Mouse (Mus musculus) midbrain, embryonic 16.5 days (tissue): ENCODE measurements around the gene Syt16. TPM values are rescaled to one million over a fixed set of nuclear protein-coding genes. Genes with fewer than 3 reads are reported as not detected.

ENCODE experiments used
- ATAC-seq: fragments of 200-750 bp; cut with Nextera tagmentation; 2 replicates; pipeline ENCODE4 v1.8.0; 2017; ENCODE audit warnings: moderate TSS enrichment
- H3K27ac ChIP-seq: fragments of 300-500 bp; sonication (generic); 2 replicates; pipeline ENCODE4 v1.5.1; 2014; ENCODE audit warnings: mild to moderate bottlenecking, low read length, mixed read lengths
- H3K27me3 ChIP-seq: fragments of 300-500 bp; sonication (generic); 2 replicates; pipeline ENCODE4 v1.6.1; 2014; ENCODE audit warnings: low read depth, low read length, mixed read lengths; ENCODE audit not compliant: control insufficient read depth, insufficient read depth
- H3K36me3 ChIP-seq: fragments of 300-500 bp; sonication (generic); 2 replicates; pipeline ENCODE4 v1.6.1; 2014; ENCODE audit warnings: mild to moderate bottlenecking, low read length, moderate library complexity, mixed read lengths; ENCODE audit not compliant: control insufficient read depth, insufficient read depth
- H3K4me1 ChIP-seq: fragments of 300-500 bp; sonication (generic); 2 replicates; pipeline ENCODE4 v1.6.1; 2014; ENCODE audit warnings: mild to moderate bottlenecking, low read length, mixed read lengths; ENCODE audit not compliant: control insufficient read depth, insufficient read depth
- H3K4me2 ChIP-seq: fragments of 300-500 bp; sonication (generic); 2 replicates; pipeline ENCODE4 v1.6.1; 2014; ENCODE audit warnings: mild to moderate bottlenecking, low read length, mixed read lengths
- H3K4me3 ChIP-seq: fragments of 300-500 bp; sonication (generic); 2 replicates; pipeline ENCODE4 v1.5.1; 2014; ENCODE audit warnings: low read depth, mild to moderate bottlenecking, low read length, moderate library complexity, mixed read lengths
- H3K9ac ChIP-seq: fragments of 300-500 bp; sonication (generic); 2 replicates; pipeline ENCODE4 v1.6.1; 2014; ENCODE audit warnings: low read depth, low read length, mixed read lengths
- H3K9me3 ChIP-seq: fragments of 300-500 bp; sonication (generic); replicated peaks from 2 replicates; pipeline ENCODE4 v1.6.1; 2014; ENCODE audit warnings: mild to moderate bottlenecking, low read length, mixed read lengths; ENCODE audit not compliant: control insufficient read depth, poor library complexity, severe bottlenecking
- WGBS: fragments of 180-500 bp; shearing (Covaris S2); extraction: QIAGEN DNeasy Blood & Tissue Kit; methylation state at CpG from one replicate; pipeline ENCODE4 v1.1.7; 2014; 5-methylcytosine and 5-hydroxymethylcytosine counted together
- polyA plus RNA-seq: library from polyadenylated mRNA; unstranded; fragments of >200 nt; fragmentation: Nextera tagmentation; extraction: Ambion mirVana; gene quantifications from 2 replicates; pipeline ENCODE4 v1.2.1, GENCODE M21; 2015

Gene Syt16
- polyA plus RNA-seq, 1 experiment from 2014 or later: 101 TPM

DNA sequence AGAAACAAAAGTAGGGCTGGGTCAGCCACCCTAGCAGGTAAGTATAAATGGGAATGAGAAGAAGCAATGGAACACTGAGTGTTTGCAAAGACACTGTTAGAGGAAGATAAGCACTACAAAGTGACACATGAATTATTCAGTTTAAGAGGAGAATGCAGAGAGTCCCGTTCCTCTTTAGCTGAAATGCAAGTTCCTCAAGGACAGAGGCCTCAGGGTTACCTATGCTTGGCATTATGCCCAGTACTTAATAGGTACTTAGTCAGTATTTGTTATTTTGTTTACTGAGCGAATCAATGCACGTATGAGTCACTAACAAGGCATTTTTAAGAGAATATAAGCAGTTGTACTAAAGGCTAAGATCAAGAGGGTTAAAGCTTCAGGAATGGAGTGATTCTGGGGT is 163.3 kb downstream of the Syt16 start:
- no peak for ATAC-seq
- WGBS: 72% methylated on average over 3 of the region's 3 CpGs
- no peaks in the 10 kb centered on the region for H3K9me3 ChIP-seq
- H3K36me3 ChIP-seq: no peaks in the 10 kb centered on the region
- no peak overlapping the region for H3K27ac ChIP-seq
- H3K27me3 ChIP-seq: no peaks in the 10 kb centered on the region
- no peak overlapping the region for H3K9ac ChIP-seq
- H3K4me3 ChIP-seq: no peak overlapping the region
- no peaks in the 10 kb centered on the region for H3K4me1 ChIP-seq
- no peak overlapping the region for H3K4me2 ChIP-seq

- Histone ChIP-seq H3K27me3 (no peaks in the 10 kb centered on the region), H3K4me2 (no peak overlapping the region), H3K36me3 (no peaks in the 10 kb centered on the region), H3K4me3 (no peak overlapping the region), H3K9ac (no peak overlapping the region), H3K27ac (no peak overlapping the region), H3K9me3 (no peaks in the 10 kb centered on the region), H3K4me1 (no peaks in the 10 kb centered on the region)
- 89% methylated on average over 2 of the region's 2 CpGs for WGBS
- ATAC-seq: no peak
Measured at GRCm38 (mm10) chr12:74163080-74163479, 165.6 kb downstream of the Syt16 start.

- 86% methylated on average over 1 of the region's 1 CpGs for WGBS
- Histone ChIP-seq H3K4me1 (peaks cover 9% of the 10 kb centered on the region), H3K4me2 (no peak overlapping the region), H3K27me3 (no peaks in the 10 kb centered on the region), H3K27ac (no peak overlapping the region), H3K9ac (no peak overlapping the region), H3K4me3 (no peak overlapping the region), H3K9me3 (no peaks in the 10 kb centered on the region), H3K36me3 (no peaks in the 10 kb centered on the region)
- no peak for ATAC-seq
Measured at GRCm38 (mm10) chr12:74171257-74171656, 173.8 kb downstream of the Syt16 start.

- no peaks in the 10 kb centered on the region for H3K27me3 ChIP-seq
Measured at GRCm38 (mm10) chr12:74173902-74174301, 176.4 kb downstream of the Syt16 start.

DNA sequence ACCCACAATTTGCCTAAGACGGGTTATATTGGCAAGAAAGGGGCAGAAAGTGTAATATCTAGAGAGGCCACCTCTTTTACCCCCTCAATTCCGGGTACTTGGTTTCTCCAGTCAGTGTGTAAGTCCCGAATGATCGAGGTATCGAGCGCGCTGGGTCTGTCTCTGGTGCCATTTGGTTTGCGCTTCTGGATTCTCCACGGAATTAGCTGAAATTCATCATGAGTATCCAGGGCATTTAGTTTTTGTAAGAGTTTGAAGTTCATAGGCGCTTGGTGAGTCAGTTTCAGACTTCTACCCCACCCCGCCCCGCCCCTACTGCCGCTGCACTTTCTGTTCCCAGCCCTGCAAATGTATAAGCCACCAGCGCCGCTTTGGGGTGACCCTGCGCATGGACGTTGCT is 187.1 kb downstream of the Syt16 start:
- no peak overlapping the region for H3K27ac ChIP-seq
- H3K9me3 ChIP-seq: no peaks in the 10 kb centered on the region
- H3K27me3 ChIP-seq: no peaks in the 10 kb centered on the region
- H3K4me1 ChIP-seq: 0 out of 2 replicates have a peak, but pooled peaks cover 2% of the 10 kb centered on the region
- 79% methylated on average over 17 of the region's 17 CpGs for WGBS
- peaks cover 4% of the 10 kb centered on the region; the same call in 1 of the 2 replicates for H3K36me3 ChIP-seq
- no peak overlapping the region for H3K4me2 ChIP-seq
- no peak for ATAC-seq
- no peak overlapping the region for H3K9ac ChIP-seq
- H3K4me3 ChIP-seq: no peak overlapping the region

More at GRCm38 (mm10) chr12:74173902-74174301, 176.4 kb downstream of the Syt16 start:
- Histone ChIP-seq H3K9me3 (no peaks in the 10 kb centered on the region), H3K36me3 (no peaks in the 10 kb centered on the region), H3K4me2 (no peak overlapping the region), H3K27ac (no peak overlapping the region), H3K4me1 (peaks cover 9% of the 10 kb centered on the region), H3K9ac (no peak overlapping the region), H3K4me3 (no peak overlapping the region)
- ATAC-seq: no peak
- 19% methylated on average over 3 of the region's 3 CpGs for whole genome bisulfite sequencing

DNA sequence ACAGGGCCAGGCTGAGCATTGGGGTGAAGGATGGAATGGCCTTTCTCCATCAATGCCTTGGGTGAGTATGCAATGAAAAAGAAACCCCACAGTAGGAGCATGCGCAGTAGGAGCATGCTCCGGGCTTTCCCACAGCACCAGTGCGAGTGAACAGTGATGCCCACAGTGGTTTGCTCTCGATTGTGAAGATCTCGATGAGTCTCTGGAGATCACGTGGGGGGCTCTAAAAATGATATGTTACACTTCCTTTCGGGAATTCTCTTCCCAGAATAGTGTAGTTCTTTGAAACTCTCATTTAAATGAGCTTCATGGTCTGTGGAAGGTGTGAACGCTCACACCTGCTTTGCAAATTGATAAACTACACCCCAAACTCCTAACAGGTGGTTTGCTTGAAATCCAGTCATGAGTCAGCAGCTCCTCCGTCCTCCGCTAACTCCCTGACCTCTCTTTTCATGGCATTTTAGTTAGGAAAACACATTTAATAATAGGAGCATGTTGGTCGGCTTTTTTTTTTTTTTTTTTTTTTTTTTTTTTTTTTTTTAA is 190.9 kb downstream of the Syt16 start:
- no peak overlapping the region for H3K27ac ChIP-seq
- no peak for ATAC-seq
- no peaks in the 10 kb centered on the region for H3K27me3 ChIP-seq
- peaks cover 4% of the 10 kb centered on the region; the same call in 1 of the 2 replicates for H3K36me3 ChIP-seq
- 0 out of 2 replicates have a peak, but pooled peaks cover 2% of the 10 kb centered on the region for H3K4me1 ChIP-seq
- no peak overlapping the region for H3K9ac ChIP-seq
- H3K9me3 ChIP-seq: no peaks in the 10 kb centered on the region
- WGBS: 83% methylated on average over 11 of the region's 11 CpGs
- H3K4me2 ChIP-seq: no peak overlapping the region
- no peak overlapping the region for H3K4me3 ChIP-seq

- WGBS: 33% methylated on average over 7 of the region's 7 CpGs
- H3K9me3 ChIP-seq: no peaks in the 10 kb centered on the region
- H3K9ac ChIP-seq: no peak overlapping the region
- no peak overlapping the region for H3K4me2 ChIP-seq
- no peak for ATAC-seq
- no peak overlapping the region for H3K4me3 ChIP-seq
- 0 out of 2 replicates have a peak, but pooled peaks cover 2% of the 10 kb centered on the region for H3K4me1 ChIP-seq
- no peak overlapping the region for H3K27ac ChIP-seq
- H3K36me3 ChIP-seq: peaks cover 4% of the 10 kb centered on the region; the same call in 1 of the 2 replicates
- no peaks in the 10 kb centered on the region for H3K27me3 ChIP-seq
Measured at GRCm38 (mm10) chr12:74188815-74189214, 191.4 kb downstream of the Syt16 start.

DNA sequence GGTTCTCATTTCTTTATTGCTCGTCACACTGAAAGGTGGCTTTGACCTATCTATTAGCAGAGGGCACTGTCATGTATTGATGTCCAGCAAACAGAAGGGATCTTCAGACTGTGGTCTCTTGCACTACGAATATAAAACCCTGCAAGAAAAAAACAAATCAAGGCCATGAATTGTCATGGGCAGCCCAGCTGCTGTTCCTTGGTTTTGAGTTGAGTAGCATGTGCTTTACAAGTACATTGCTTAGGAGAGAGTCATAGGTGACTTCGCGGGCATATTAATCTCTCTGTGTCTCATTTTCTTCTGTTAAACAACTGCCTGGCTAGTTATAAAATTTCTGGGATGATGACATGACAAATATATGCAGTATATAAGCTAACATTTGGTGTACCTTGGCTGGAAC is 192.4 kb downstream of the Syt16 start:
- no peaks in the 10 kb centered on the region for H3K36me3 ChIP-seq
- no peaks in the 10 kb centered on the region for H3K27me3 ChIP-seq
- no peak for ATAC-seq

GRCm38 (mm10) chr12:74190297-74190696 is 192.8 kb downstream of the Syt16 start:
- no peak overlapping the region for H3K27ac ChIP-seq
- no peak overlapping the region for H3K4me2 ChIP-seq
- H3K27me3 ChIP-seq: no peaks in the 10 kb centered on the region
- H3K4me3 ChIP-seq: no peak overlapping the region
- H3K4me1 ChIP-seq: 0 out of 2 replicates have a peak, but pooled peaks cover 2% of the 10 kb centered on the region
- no peaks in the 10 kb centered on the region for H3K36me3 ChIP-seq
- ATAC-seq: no peak
- WGBS: 89% methylated on average over 5 of the region's 5 CpGs
- no peaks in the 10 kb centered on the region for H3K9me3 ChIP-seq
- no peak overlapping the region for H3K9ac ChIP-seq

More for the DNA sequence above, 192.4 kb downstream of the Syt16 start:
- H3K9ac ChIP-seq: no peak overlapping the region
- WGBS: 61% methylated on average over 4 of the region's 4 CpGs
- no peaks in the 10 kb centered on the region for H3K9me3 ChIP-seq
- H3K27ac ChIP-seq: no peak overlapping the region
- H3K4me2 ChIP-seq: no peak overlapping the region
- H3K4me1 ChIP-seq: 0 out of 2 replicates have a peak, but pooled peaks cover 2% of the 10 kb centered on the region
- H3K4me3 ChIP-seq: no peak overlapping the region
